Mouse (Mus musculus) ES-E14 (cell line): ENCODE data around the gene Slc35f1. TPM values are rescaled to one million over a fixed set of nuclear protein-coding genes. Genes with fewer than 3 reads are reported as not detected.

ENCODE experiments used
- DNase-seq: peaks from one replicate; pipeline ENCODE4 v3.0.0-alpha.2; 2013; ENCODE audit warnings: low read depth, low spot score
- H3K27ac ChIP-seq: 2 replicates; pipeline ENCODE4 v1.5.1; 2012; ENCODE audit warnings: low read depth, mild to moderate bottlenecking, low read length, moderate library complexity, mixed read lengths; ENCODE audit not compliant: poor library complexity, insufficient read depth, severe bottlenecking
- H3K36me3 ChIP-seq: 2 replicates; pipeline ENCODE4 v1.6.1; 2012; ENCODE audit warnings: mild to moderate bottlenecking, low read length, moderate library complexity, mixed read lengths; ENCODE audit not compliant: control insufficient read depth, poor library complexity, insufficient read depth, severe bottlenecking
- H3K4me1 ChIP-seq, 2 experiments: fragments of 150-350 bp in 1 of 2; sonication (generic) in 1 of 2; 2 replicates each; pipeline ENCODE4 v1.6.1; 2012; ENCODE audit warnings: low read length in 2 of 2, mild to moderate bottlenecking in 1 of 2, mixed read lengths in 1 of 2; ENCODE audit not compliant: control insufficient read depth in 2 of 2, insufficient read depth in 2 of 2, poor library complexity in 1 of 2
- H3K4me3 ChIP-seq, 2 experiments: fragments of 150-350 bp in 1 of 2; sonication (generic) in 1 of 2; 2 replicates each; pipeline ENCODE4 v1.5.1; 2012; ENCODE audit warnings: low read length in 2 of 2, low read depth in 1 of 2, mild to moderate bottlenecking in 1 of 2, mixed read lengths in 1 of 2; ENCODE audit not compliant: insufficient read depth in 1 of 2, poor library complexity in 1 of 2, severe bottlenecking in 1 of 2
- H3K9ac ChIP-seq: 2 replicates; pipeline ENCODE4 v1.6.1; 2012; ENCODE audit warnings: low read depth, mild to moderate bottlenecking, low read length, mixed read lengths; ENCODE audit not compliant: poor library complexity, insufficient read depth, severe bottlenecking
- H3K9me3 ChIP-seq: fragments of 150-350 bp; sonication (generic); 2 replicates; pipeline ENCODE4 v1.6.1; 2012; ENCODE audit warnings: low read depth, mild to moderate bottlenecking, low read length; ENCODE audit not compliant: control insufficient read depth, insufficient read depth
- CHD2 ChIP-seq: IDR thresholded peaks from 2 replicates; pipeline ENCODE4 v1.6.1; 2014; ENCODE audit warnings: mild to moderate bottlenecking, low read depth, low read length, inconsistent platforms
- HCFC1 ChIP-seq: IDR thresholded peaks from 2 replicates; pipeline ENCODE4 v1.6.1; 2012; ENCODE audit warnings: low read length, inconsistent platforms, borderline replicate concordance; ENCODE audit not compliant: insufficient read depth
- MAFK ChIP-seq: IDR thresholded peaks from 2 replicates; pipeline ENCODE4 v1.6.1; 2014; ENCODE audit warnings: mild to moderate bottlenecking, low read depth, low read length, inconsistent platforms; ENCODE audit not compliant: insufficient read depth
- ZC3H11A ChIP-seq: IDR thresholded peaks from 2 replicates; pipeline ENCODE4 v1.6.1; 2012; ENCODE audit warnings: low read depth, mild to moderate bottlenecking, inconsistent platforms, low read length, borderline replicate concordance
- ZNF384 ChIP-seq: IDR thresholded peaks from 2 replicates; pipeline ENCODE4 v1.6.1; 2012; ENCODE audit warnings: low read depth, low read length, inconsistent platforms
- in situ Hi-C, 2 experiments: fragments of 600-800 bp; cut with MboI; formaldehyde crosslinking; loops; one replicate each; pipeline ENCODE4 v1.15.1; 2025; ENCODE audit warnings: low sequenced_read_pairs in 2 of 2, inconsistent platforms in 1 of 2; ENCODE audit not compliant: unreplicated experiment in 2 of 2
- total RNA-seq: library from RNA; depleted of rRNA; stranded (reverse); fragments of 300-350 nt; gene quantifications from 2 replicates; pipeline ENCODE4 v1.2.3, GENCODE M21; 2012

Gene Slc35f1
- total RNA-seq, 1 experiment = 0.80 TPM

GRCm38 (mm10) chr10:53102423-53102822, 412.1 kb downstream of the Slc35f1 start:
- no peak overlapping the region for H3K27ac ChIP-seq
- no peak overlapping the region for H3K4me3 ChIP-seq
- in situ Hi-C loops = loop anchor here in 1 of 2 experiments (25.0 kb wide), 1 partner anchor 235 kb away; the partner anchor contains the start of gene Pln
- no peak for DNase-seq
- no peaks in the 10 kb centered on the region for H3K36me3 ChIP-seq
- H3K9ac ChIP-seq = no peak overlapping the region
- TF ChIP-seq HCFC1 (no peak), MAFK (no peak), ZNF384 (no peak), ZC3H11A (no peak), CHD2 (no peak)
- no peaks in the 10 kb centered on the region for H3K9me3 ChIP-seq
- H3K4me1 ChIP-seq = no peaks in the 10 kb centered on the region

GRCm38 (mm10) chr10:53115028-53115427, 424.7 kb downstream of the Slc35f1 start:
- DNase-seq = peak; percentile 63
- no peak for TF ChIP-seq CHD2
- peak; percentile 59; the same call in 1 of the 2 replicates for TF ChIP-seq ZC3H11A

GRCm38 (mm10) chr10:53115673-53116398, 425.5 kb downstream of the Slc35f1 start:
- in situ Hi-C loops = loop anchor here in 1 of 2 experiments (25.0 kb wide), 1 partner anchor 221 kb away; the partner anchor contains the start of gene Pln

More at GRCm38 (mm10) chr10:53115028-53115427, 424.7 kb downstream of the Slc35f1 start:
- Histone ChIP-seq H3K36me3 (no peaks in the 10 kb centered on the region), H3K9ac (no peak overlapping the region), H3K9me3 (no peaks in the 10 kb centered on the region), H3K27ac (no peak overlapping the region), H3K4me1 (no peaks in the 10 kb centered on the region), H3K4me3 (no peak overlapping the region)
- in situ Hi-C loops = loop anchor here in 1 of 2 experiments (25.0 kb wide), 1 partner anchor 222 kb away; the partner anchor contains the start of gene Pln

GRCm38 (mm10) chr10:53120608-53121007, 430.3 kb downstream of the Slc35f1 start:
- H3K9ac ChIP-seq = no peak overlapping the region
- TF ChIP-seq CHD2 (no peak), HCFC1 (no peak), ZC3H11A (no peak), ZNF384 (no peak), MAFK (no peak)
- no peak overlapping the region for H3K27ac ChIP-seq
- H3K9me3 ChIP-seq = no peaks in the 10 kb centered on the region
- H3K36me3 ChIP-seq = no peaks in the 10 kb centered on the region
- DNase-seq = no peak
- no peak overlapping the region for H3K4me3 ChIP-seq
- in situ Hi-C loops = loop anchor here in 1 of 2 experiments (25.0 kb wide), 1 partner anchor 217 kb away; the partner anchor contains the start of gene Pln
- H3K4me1 ChIP-seq = no peaks in the 10 kb centered on the region

More at GRCm38 (mm10) chr10:53115673-53116398, 425.5 kb downstream of the Slc35f1 start:
- Histone ChIP-seq H3K9me3 (no peaks in the 10 kb centered on the region), H3K4me3 (no peak overlapping the region), H3K9ac (no peak overlapping the region), H3K27ac (no peak overlapping the region), H3K36me3 (no peaks in the 10 kb centered on the region), H3K4me1 (no peaks in the 10 kb centered on the region)
- DNase-seq = no peak
- TF ChIP-seq ZNF384 (no peak), CHD2 (no peak), MAFK (no peak), HCFC1 (no peak), ZC3H11A (no peak)
